Mouse (Mus musculus) kidney, embryonic 14.5 days (tissue): ENCODE measurements at regions not wholly inside any gene's neighbourhood (a gene's known extent, or its start where the extent isn't known, plus 50 kb on each side); places are given as distances from the start of the nearest gene placed in this dataset.
A peak's percentile ranks its signal among the peaks of the same experiment; 100 is the strongest.

Experiments used
- ATAC-seq: fragments of 200-750 bp; cut with Nextera tagmentation; 2 replicates; pipeline ENCODE4 v1.8.0; 2017; ENCODE audit warnings: moderate number of reproducible peaks, mild to moderate bottlenecking, moderate TSS enrichment, moderate library complexity; ENCODE audit not compliant: low FRiP score, low TSS enrichment
- H3K27ac ChIP-seq: fragments of 300-500 bp; sonication (generic); 2 replicates; pipeline ENCODE4 v1.5.1; 2014; ENCODE audit warnings: low read depth, mild to moderate bottlenecking, low read length, moderate library complexity, mixed read lengths
- H3K27me3 ChIP-seq: fragments of 300-500 bp; sonication (generic); 2 replicates; pipeline ENCODE4 v1.6.1; 2014; ENCODE audit warnings: mild to moderate bottlenecking, low read length; ENCODE audit not compliant: control insufficient read depth, insufficient read depth
- H3K36me3 ChIP-seq: fragments of 300-500 bp; sonication (generic); 2 replicates; pipeline ENCODE4 v1.6.1; 2014; ENCODE audit warnings: low read length, mixed read lengths; ENCODE audit not compliant: control insufficient read depth, insufficient read depth
- H3K4me1 ChIP-seq: fragments of 300-500 bp; sonication (generic); 2 replicates; pipeline ENCODE4 v1.6.1; 2014; ENCODE audit warnings: low read length, mixed read lengths; ENCODE audit not compliant: control insufficient read depth, insufficient read depth
- H3K4me2 ChIP-seq: fragments of 300-500 bp; sonication (generic); replicated peaks from 2 replicates; pipeline ENCODE4 v1.6.1; 2014; ENCODE audit warnings: low read depth, mild to moderate bottlenecking, low read length
- H3K4me3 ChIP-seq: fragments of 300-500 bp; sonication (generic); 2 replicates; pipeline ENCODE4 v1.5.1; 2014; ENCODE audit warnings: mild to moderate bottlenecking, low read length
- H3K9ac ChIP-seq: fragments of 300-500 bp; sonication (generic); 2 replicates; pipeline ENCODE4 v1.6.1; 2014; ENCODE audit warnings: low read depth, mild to moderate bottlenecking, low read length, moderate library complexity
- H3K9me3 ChIP-seq: fragments of 300-500 bp; sonication (generic); 2 replicates; pipeline ENCODE4 v1.6.1; 2016; ENCODE audit warnings: low read length; ENCODE audit not compliant: control insufficient read depth
- WGBS: fragments of 180-500 bp; shearing (Covaris S2); extraction: QIAGEN DNeasy Blood & Tissue Kit; methylation state at CpG from one replicate; pipeline ENCODE4 v1.1.7; 2014; 5-methylcytosine and 5-hydroxymethylcytosine counted together

DNA sequence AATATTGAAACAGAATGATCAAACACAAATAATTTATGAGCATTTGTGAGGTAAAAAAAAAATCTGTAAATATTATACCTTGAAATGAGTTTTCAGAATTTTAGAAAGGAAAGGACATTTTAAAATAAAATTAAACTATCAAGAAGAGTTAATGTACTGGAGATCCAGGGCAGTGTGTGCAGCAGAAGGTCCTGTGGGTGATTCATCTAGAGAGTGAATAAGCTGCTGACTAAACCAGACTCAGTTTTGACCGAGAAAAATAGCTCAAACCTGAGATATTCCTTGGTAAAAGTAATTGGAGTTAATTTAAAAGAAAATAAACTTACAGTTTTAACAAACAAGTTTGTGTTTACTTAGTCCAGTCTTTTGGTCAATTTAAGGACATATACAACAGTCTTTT, 1118.6 kb upstream of the Celf2 start:
- 86% methylated on average over 1 of the region's 1 CpGs for WGBS
- H3K4me2 ChIP-seq = no peak overlapping the region

GRCm38 (mm10) chr2:8628485-8629208, 1119.3 kb upstream of the Celf2 start:
- no peak for ATAC-seq
- no peaks in the 10 kb centered on the region for H3K27me3 ChIP-seq
- no peaks in the 10 kb centered on the region for H3K36me3 ChIP-seq
- no peak overlapping the region for H3K9ac ChIP-seq
- no peaks in the 10 kb centered on the region for H3K4me1 ChIP-seq
- 93% methylated on average over 2 of the region's 2 CpGs for WGBS
- H3K4me3 ChIP-seq = no peak overlapping the region
- H3K4me2 ChIP-seq = no peak overlapping the region
- no peaks in the 10 kb centered on the region for H3K9me3 ChIP-seq
- H3K27ac ChIP-seq = no peak overlapping the region

More for the DNA sequence above, 1118.6 kb upstream of the Celf2 start:
- no peaks in the 10 kb centered on the region for H3K27me3 ChIP-seq
- H3K36me3 ChIP-seq = no peaks in the 10 kb centered on the region
- no peak overlapping the region for H3K9ac ChIP-seq
- no peak overlapping the region for H3K27ac ChIP-seq
- H3K4me1 ChIP-seq = no peaks in the 10 kb centered on the region
- no peaks in the 10 kb centered on the region for H3K9me3 ChIP-seq
- no peak for ATAC-seq
- no peak overlapping the region for H3K4me3 ChIP-seq

GRCm38 (mm10) chr2:8638082-8638481, 1128.7 kb upstream of the Celf2 start:
- no peak overlapping the region for H3K27ac ChIP-seq
- H3K27me3 ChIP-seq = no peaks in the 10 kb centered on the region
- no peaks in the 10 kb centered on the region for H3K4me1 ChIP-seq
- no peaks in the 10 kb centered on the region for H3K36me3 ChIP-seq
- no peak overlapping the region for H3K4me3 ChIP-seq
- no peak overlapping the region for H3K9ac ChIP-seq
- 0 out of 2 replicates have a peak overlapping the region, but pooled peaks have one; percentile 15 for H3K4me2 ChIP-seq
- H3K9me3 ChIP-seq = no peaks in the 10 kb centered on the region
- WGBS = 51% methylated on average over 7 of the region's 7 CpGs
- no peak for ATAC-seq

DNA sequence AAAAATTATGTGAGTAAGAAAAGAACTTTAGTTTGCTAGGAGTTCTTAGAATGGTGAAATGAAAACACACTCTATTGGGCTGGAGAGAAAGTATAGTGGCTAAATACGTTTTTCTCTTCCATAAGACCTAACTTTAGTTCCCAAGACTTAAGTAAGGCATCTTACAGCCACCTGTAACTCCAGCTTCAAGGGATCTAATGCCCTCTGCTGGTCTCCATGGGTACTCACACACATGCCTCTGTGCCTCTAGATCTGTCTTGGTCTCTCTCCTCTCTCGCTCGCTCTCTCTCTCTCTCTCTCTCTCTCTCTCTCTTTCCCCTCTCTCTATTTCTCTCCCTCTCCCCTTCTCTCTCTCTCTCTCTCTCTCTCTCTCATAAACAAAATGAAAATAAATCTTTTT, 1129.9 kb upstream of the Celf2 start:
- Histone ChIP-seq H3K4me2 (no peak overlapping the region), H3K4me1 (no peaks in the 10 kb centered on the region), H3K27me3 (no peaks in the 10 kb centered on the region), H3K9me3 (no peaks in the 10 kb centered on the region), H3K36me3 (no peaks in the 10 kb centered on the region), H3K9ac (no peak overlapping the region), H3K4me3 (no peak overlapping the region), H3K27ac (no peak overlapping the region)
- WGBS = 51% methylated on average over 3 of the region's 3 CpGs
- no peak for ATAC-seq

DNA sequence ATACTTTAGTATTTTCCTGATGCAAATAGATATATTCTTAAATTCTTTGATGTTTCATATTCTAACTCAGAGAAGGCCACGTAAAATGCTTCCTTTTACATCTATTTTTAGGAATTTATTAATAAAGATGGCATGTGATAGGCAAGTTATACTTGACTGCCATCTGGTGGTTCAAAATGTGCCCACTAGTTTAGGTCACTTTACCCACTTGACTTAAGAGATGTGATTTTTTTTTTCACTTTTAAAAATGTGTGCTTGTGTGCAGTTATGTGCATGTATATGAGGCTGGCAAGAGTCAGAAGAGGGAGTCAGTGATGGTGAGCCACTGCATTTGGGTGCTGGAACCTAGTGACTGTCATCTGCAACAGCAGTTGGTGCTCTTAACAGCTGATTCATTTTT, 1136.1 kb upstream of the Celf2 start:
- H3K4me3 ChIP-seq = no peak overlapping the region
- H3K27ac ChIP-seq = no peak overlapping the region
- H3K4me2 ChIP-seq = no peak overlapping the region
- H3K4me1 ChIP-seq = no peaks in the 10 kb centered on the region
- no peak for ATAC-seq
- H3K9ac ChIP-seq = no peak overlapping the region
- H3K27me3 ChIP-seq = no peaks in the 10 kb centered on the region
- WGBS = 47% methylated on average over 1 of the region's 1 CpGs
- H3K36me3 ChIP-seq = no peaks in the 10 kb centered on the region
- H3K9me3 ChIP-seq = no peaks in the 10 kb centered on the region

GRCm38 (mm10) chr2:8660544-8660943, 1151.2 kb upstream of the Celf2 start:
- no peaks in the 10 kb centered on the region for H3K36me3 ChIP-seq
- H3K9me3 ChIP-seq = no peaks in the 10 kb centered on the region
- no peak overlapping the region for H3K4me2 ChIP-seq
- no peak overlapping the region for H3K4me3 ChIP-seq
- WGBS = 83% methylated on average over 7 of the region's 7 CpGs
- no peak for ATAC-seq
- H3K27me3 ChIP-seq = no peaks in the 10 kb centered on the region
- H3K27ac ChIP-seq = no peak overlapping the region
- H3K4me1 ChIP-seq = no peaks in the 10 kb centered on the region
- H3K9ac ChIP-seq = no peak overlapping the region

- Histone ChIP-seq H3K27me3 (no peaks in the 10 kb centered on the region), H3K36me3 (no peaks in the 10 kb centered on the region), H3K9me3 (no peaks in the 10 kb centered on the region), H3K4me2 (no peak overlapping the region), H3K4me3 (no peak overlapping the region), H3K4me1 (no peaks in the 10 kb centered on the region), H3K9ac (no peak overlapping the region), H3K27ac (no peak overlapping the region)
- WGBS = 18% methylated on average over 10 of the region's 10 CpGs
- 0 out of 2 replicates have a peak, but pooled peaks have one; percentile 35 for ATAC-seq
Measured at GRCm38 (mm10) chr2:8673751-8674378, 1164.5 kb upstream of the Celf2 start.

GRCm38 (mm10) chr2:8675537-8675936, 1166.2 kb upstream of the Celf2 start:
- H3K4me2 ChIP-seq = no peak overlapping the region
- ATAC-seq = no peak
- 66% methylated on average over 4 of the region's 4 CpGs for WGBS

GRCm38 (mm10) chr2:8676546-8676945, 1167.2 kb upstream of the Celf2 start:
- ATAC-seq = no peak
- Histone ChIP-seq H3K27ac (no peak overlapping the region), H3K9ac (no peak overlapping the region), H3K4me3 (no peak overlapping the region), H3K27me3 (no peaks in the 10 kb centered on the region), H3K4me1 (no peaks in the 10 kb centered on the region), H3K9me3 (no peaks in the 10 kb centered on the region), H3K4me2 (no peak overlapping the region), H3K36me3 (no peaks in the 10 kb centered on the region)
- WGBS = 14% methylated on average over 4 of the region's 4 CpGs

More at GRCm38 (mm10) chr2:8675537-8675936, 1166.2 kb upstream of the Celf2 start:
- Histone ChIP-seq H3K36me3 (no peaks in the 10 kb centered on the region), H3K9me3 (no peaks in the 10 kb centered on the region), H3K27me3 (no peaks in the 10 kb centered on the region), H3K27ac (no peak overlapping the region), H3K4me3 (no peak overlapping the region), H3K9ac (no peak overlapping the region), H3K4me1 (no peaks in the 10 kb centered on the region)
